In the genomic region with DNA sequence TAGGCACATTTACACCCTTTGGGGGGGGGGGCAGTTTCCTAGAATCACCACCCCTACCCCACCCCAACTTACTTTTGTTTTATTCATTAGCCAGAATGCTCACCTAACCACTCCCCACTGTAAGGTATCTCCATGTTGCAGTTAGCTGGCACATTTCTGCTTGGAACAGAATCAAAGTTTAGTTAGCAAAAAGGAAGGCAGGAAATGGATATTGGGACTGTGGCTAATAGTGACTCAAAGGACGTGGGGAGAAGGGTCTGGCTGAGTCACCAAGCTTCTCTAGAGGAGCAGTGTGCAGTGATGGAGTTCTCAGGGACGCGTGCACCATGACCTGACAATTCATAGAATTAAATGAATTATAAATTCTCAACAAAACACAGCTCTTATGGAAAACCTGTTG, we compare ENCODE assay signal across 22 mouse cellular contexts. TPM values are rescaled to one million over a fixed set of nuclear protein-coding genes. Genes with fewer than 3 reads are reported as not detected.
DNase-seq lines count a peak whose midpoint lies in the region; ATAC-seq and TF ChIP-seq lines count a peak whose summit lies in the region.
"Had no signal": no experiment of that assay in that cellular context is flagged by ENCODE, and none has a peak within 500 bp of the region (broad histone marks: within the 10 kb centered on the region; RNA-seq: fewer than 3 reads in every experiment).

No protein-coding gene starts in this region.

- peaks cover 9% of the 10 kb centered on the region; the same call in 1 of the 2 replicates for H3K4me1 ChIP-seq in kidney, embryonic 14.5 days (ENCODE audit: control insufficient read depth, insufficient read depth, low read length)
- peaks cover 8% of the 10 kb centered on the region; the same call in 1 of the 2 replicates for H3K4me1 ChIP-seq in stomach, embryonic 14.5 days (ENCODE audit: control insufficient read depth, insufficient read depth, low read length)
- H3K4me1 ChIP-seq in forebrain, postnatal 0 days (ENCODE audit: insufficient read depth): 0 out of 2 replicates have a peak, but pooled peaks cover 8% of the 10 kb centered on the region

- H3K4me2 ChIP-seq in kidney, embryonic 14.5 days (replicated peaks; ENCODE audit: low read depth, low read length): no peak overlapping the region
- H3K4me2 ChIP-seq in stomach, embryonic 14.5 days (replicated peaks; ENCODE audit: low read depth, low read length): no peak overlapping the region
- no peak overlapping the region for H3K4me2 ChIP-seq in forebrain, postnatal 0 days (ENCODE audit: low read depth)
- H3K4me2 ChIP-seq: forebrain, embryonic 15.5 days; heart, embryonic 12.5 days; hindbrain, embryonic 14.5 days; liver, embryonic 11.5 days had no signal

- H3K4me3 ChIP-seq in kidney, embryonic 14.5 days (ENCODE audit: low read length): no peak overlapping the region
- no peak overlapping the region for H3K4me3 ChIP-seq in stomach, embryonic 14.5 days (ENCODE audit: low read depth, low read length)
- no peak overlapping the region for H3K4me3 ChIP-seq in forebrain, postnatal 0 days (ENCODE audit: low read depth, low read length)
- H3K4me3 ChIP-seq: forebrain, embryonic 15.5 days; heart, embryonic 12.5 days had no signal

- H3K27me3 ChIP-seq in kidney, embryonic 14.5 days (ENCODE audit: control insufficient read depth, insufficient read depth, low read length): no peaks in the 10 kb centered on the region
- no peaks in the 10 kb centered on the region for H3K27me3 ChIP-seq in stomach, embryonic 14.5 days (ENCODE audit: control insufficient read depth, insufficient read depth, low read length)
- no peaks in the 10 kb centered on the region for H3K27me3 ChIP-seq in forebrain, postnatal 0 days (ENCODE audit: insufficient read depth, low read length)
- H3K27me3 ChIP-seq: CH12.LX; forebrain, embryonic 15.5 days; heart, embryonic 12.5 days had no signal

- no peak overlapping the region for H3K9ac ChIP-seq in kidney, embryonic 14.5 days (ENCODE audit: low read depth, low read length)
- H3K9ac ChIP-seq in stomach, embryonic 14.5 days (replicated peaks; ENCODE audit: low read depth, low read length): no peak overlapping the region
- H3K9ac ChIP-seq in forebrain, postnatal 0 days: no peak overlapping the region
- H3K9ac ChIP-seq: forebrain, embryonic 15.5 days; heart, embryonic 12.5 days; hindbrain, embryonic 14.5 days had no signal

- 0 out of 2 replicates have a peak overlapping the region, but pooled peaks have one; percentile 32 for H3K27ac ChIP-seq in kidney, embryonic 14.5 days (ENCODE audit: low read depth, low read length)
- peak overlapping the region; percentile 10; the same call in 1 of the 2 replicates for H3K27ac ChIP-seq in stomach, embryonic 14.5 days (ENCODE audit: low read length)
- no peak overlapping the region for H3K27ac ChIP-seq in forebrain, postnatal 0 days (ENCODE audit: low read depth, low read length)
- H3K27ac ChIP-seq: forebrain, embryonic 15.5 days had no signal

- no peak for ATAC-seq in kidney, embryonic 14.5 days (ENCODE audit: low FRiP score, low TSS enrichment)
- ATAC-seq in stomach, embryonic 14.5 days (ENCODE audit: insufficient number of reproducible peaks, insufficient read depth, low FRiP score, low read depth): no peak
- ATAC-seq in forebrain, postnatal 0 days: no peak
- ATAC-seq: forebrain, embryonic 15.5 days; intestine, embryonic 16.5 days had no signal

- H3K36me3 ChIP-seq in kidney, embryonic 14.5 days (ENCODE audit: control insufficient read depth, insufficient read depth, low read length): no peaks in the 10 kb centered on the region; the same call in 1 of the 2 replicates
- H3K36me3 ChIP-seq in stomach, embryonic 14.5 days (ENCODE audit: control insufficient read depth, insufficient read depth, low read length): no peaks in the 10 kb centered on the region
- no peaks in the 10 kb centered on the region for H3K36me3 ChIP-seq in forebrain, postnatal 0 days (ENCODE audit: insufficient read depth)
- H3K36me3 ChIP-seq: forebrain, embryonic 15.5 days had no signal

- DNase-seq in adrenal gland, adult 2 months: peak; percentile 36
- no peak for DNase-seq in adrenal gland, adult 18-20 months (ENCODE audit: low spot score in 2 of 2)
- DNase-seq in kidney, adult 9 months: no peak
- peak; percentile 75 for DNase-seq in 416B (ENCODE audit: low read depth)
- no peak for DNase-seq in forebrain, postnatal 0 days
- DNase-seq in embryo, embryonic 10 days (ENCODE audit: low spot score): no peak
- DNase-seq: adrenal gland, postnatal 14 days; cerebellum, adult 11-12 months; cerebellum, postnatal 14 days; heart, postnatal 14 days; lung, adult 18-20 months; lung, postnatal 14 days; retina, postnatal 1 day; thymus, postnatal 25 days had no signal

- H3K9me3 ChIP-seq in kidney, embryonic 14.5 days (ENCODE audit: control insufficient read depth, low read length): no peaks in the 10 kb centered on the region
- H3K9me3 ChIP-seq in stomach, embryonic 14.5 days (ENCODE audit: control insufficient read depth, low read depth, low read length): no peaks in the 10 kb centered on the region
- H3K9me3 ChIP-seq in forebrain, postnatal 0 days (ENCODE audit: low read length): no peaks in the 10 kb centered on the region
- H3K9me3 ChIP-seq: forebrain, embryonic 15.5 days; heart, embryonic 12.5 days had no signal

- 84% methylated on average over 3 of the region's 3 CpGs for whole genome bisulfite sequencing in kidney, embryonic 14.5 days
- WGBS in stomach, embryonic 14.5 days: 87% methylated on average over 3 of the region's 3 CpGs
- 83% methylated on average over 3 of the region's 3 CpGs for WGBS in forebrain, postnatal 0 days

- no peak for TF ChIP-seq CTCF in forebrain, postnatal 0 days (IDR thresholded peaks at IDR 0.05; ENCODE audit: low read depth)

RNA-seq across cellular contexts. Expression of a gene that starts 50.5 kb away (rescaled TPM):
- under 1 TPM; 0.35 to 0.37 TPM for total RNA-seq in adrenal gland, adult 2 months (2021)
- polyA plus RNA-seq in adrenal gland, adult 2 months (2012; rRNA removed): 0.50 and 0.68 TPM in 2 replicates
- under 1 TPM; 0.26 to 0.33 TPM for total RNA-seq in adrenal gland, adult 18-20 months (2021)
- polyA plus RNA-seq in kidney, embryonic 14.5 days (2014; fragmentation: Nextera tagmentation; extraction: Ambion mirVana): 1.2 and 1.3 TPM in 2 replicates
- 0.48 and 0.54 TPM in 2 replicates for polyA plus RNA-seq in stomach, embryonic 14.5 days (2014; fragmentation: Nextera tagmentation; extraction: Ambion mirVana)
- 18.1 and 19.7 TPM in 2 replicates for total RNA-seq in forebrain, postnatal 0 days (2014; rRNA removed)
- 0.77 and 0.86 TPM in 2 replicates for polyA plus RNA-seq in forebrain, postnatal 0 days (2015; fragmentation: Nextera tagmentation; extraction: Ambion mirVana)

Comparison
In these comparisons a context has a peak if more than half of its experiments do, and no peak if none do; other contexts are left out.
1. DNase-seq: peak in adrenal gland, adult 2 months (single experiment) and 416B (single experiment); none in adrenal gland, adult 18-20 months (0 of 2), kidney, adult 9 months (single experiment), forebrain, postnatal 0 days (single experiment) and embryo, embryonic 10 days (single experiment).